Mouse (Mus musculus) spleen, postnatal 14 days (tissue): ENCODE measurements around the gene Osm.

ENCODE experiments used
- DNase-seq, 2 experiments: peaks; one replicate each; pipeline ENCODE4 v3.0.0; 2021 to 2022; ENCODE audit warnings: low spot score in 2 of 2

Gene Osm

DNA sequence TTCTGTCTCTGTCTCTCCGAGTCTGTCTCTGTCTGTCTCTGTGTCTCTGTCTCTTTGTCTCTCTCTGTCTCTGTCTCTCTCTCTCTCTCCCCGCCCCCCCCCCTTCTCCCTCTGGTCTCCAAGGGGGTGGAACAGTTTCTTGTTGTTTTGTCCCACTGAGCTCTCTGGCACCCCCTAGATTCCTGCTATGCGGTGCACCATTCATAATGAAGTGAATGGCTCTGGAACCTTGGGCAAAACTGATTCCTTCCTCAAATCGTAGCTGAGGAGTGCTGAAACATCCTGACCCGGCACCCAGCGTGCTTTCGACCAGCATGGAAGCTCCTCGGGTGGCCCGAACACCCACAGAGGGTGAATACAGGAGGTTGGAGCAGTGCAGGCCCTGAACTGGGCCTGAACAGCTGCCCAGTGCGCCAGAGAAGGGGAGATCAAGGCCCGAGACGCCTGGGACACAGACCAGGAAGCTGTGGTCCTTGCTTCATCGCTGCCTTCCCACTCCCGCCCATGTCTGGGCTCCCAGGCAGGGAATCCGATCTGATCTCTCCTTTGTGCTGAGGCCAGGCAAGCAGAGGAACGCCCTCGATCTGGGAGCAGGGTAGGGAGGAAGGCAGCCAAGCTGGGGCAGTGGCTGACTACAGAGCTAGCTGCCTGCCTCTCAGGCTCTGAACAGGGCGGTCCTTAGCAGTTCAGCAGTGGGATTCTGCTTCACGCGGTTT, 34.7 kb downstream of the Osm start:
- no peak for DNase-seq

- DNase-seq: no peak
These were observed 35.3 kb downstream of the Osm start for GRCm38 (mm10) chr11:4271544-4271943.

GRCm38 (mm10) chr11:4276411-4276861, 40.2 kb downstream of the Osm start:
- no peak for DNase-seq

DNA sequence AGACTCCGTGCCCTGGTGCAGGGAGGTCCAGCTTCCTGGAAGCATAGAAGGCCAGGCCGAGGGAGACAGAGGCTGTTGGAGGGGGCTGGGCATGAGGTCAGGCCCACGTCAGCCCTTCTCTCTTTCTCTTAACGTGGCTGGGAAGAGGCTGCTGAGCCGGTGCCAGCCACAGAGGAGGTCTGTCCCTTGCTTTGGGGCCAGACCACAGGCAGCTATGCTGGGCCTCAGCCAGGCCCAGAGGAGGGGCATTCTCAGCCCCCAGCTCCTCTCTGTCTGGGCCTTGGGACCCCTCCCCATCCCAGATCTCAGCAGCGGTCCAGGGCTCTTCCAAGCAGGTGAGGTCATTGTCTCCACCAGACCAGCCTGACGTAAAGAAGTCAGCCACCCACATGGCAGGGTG, 43.7 kb downstream of the Osm start:
- no peak for DNase-seq

DNA sequence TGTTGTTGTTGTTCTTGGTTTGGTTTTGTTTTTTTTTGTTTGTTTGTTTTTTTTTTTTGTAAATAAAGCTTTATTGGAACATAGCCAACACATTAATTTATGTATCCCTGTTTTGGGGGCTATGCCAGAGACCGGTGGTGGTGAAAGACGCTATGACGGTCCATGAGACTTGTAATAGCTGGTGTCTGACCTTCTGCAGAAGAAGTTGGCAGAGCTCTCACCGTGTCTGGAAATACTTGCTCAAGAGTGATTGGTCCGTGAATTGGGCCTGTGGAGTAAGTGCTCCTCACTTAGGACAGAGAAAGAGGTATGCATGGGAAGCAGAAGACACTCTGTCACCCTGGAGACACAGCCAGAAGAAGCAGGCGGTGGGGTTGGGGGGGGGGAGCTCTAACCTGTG, 45.6 kb downstream of the Osm start:
- no peak for DNase-seq

DNA sequence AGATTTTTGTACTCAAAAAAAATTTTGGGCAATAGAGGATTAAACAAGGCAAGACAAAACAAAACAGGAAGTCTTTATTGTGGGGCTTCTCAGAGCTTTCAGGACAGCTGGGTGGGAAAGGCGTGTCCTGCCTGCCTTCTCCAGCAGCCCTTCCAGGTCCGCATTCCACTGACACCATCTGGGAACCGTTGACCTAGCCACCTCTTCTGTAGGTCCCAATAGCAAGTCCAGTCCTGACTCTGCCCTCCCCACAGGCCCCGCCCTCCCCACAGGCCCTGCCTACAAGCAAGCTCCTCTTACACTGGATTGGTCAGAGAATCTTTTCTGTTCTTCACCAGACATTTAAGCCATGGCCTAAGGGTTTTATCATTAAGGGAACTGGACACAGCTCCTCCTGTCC, 47.4 kb downstream of the Osm start:
- DNase-seq: no peak

DNA sequence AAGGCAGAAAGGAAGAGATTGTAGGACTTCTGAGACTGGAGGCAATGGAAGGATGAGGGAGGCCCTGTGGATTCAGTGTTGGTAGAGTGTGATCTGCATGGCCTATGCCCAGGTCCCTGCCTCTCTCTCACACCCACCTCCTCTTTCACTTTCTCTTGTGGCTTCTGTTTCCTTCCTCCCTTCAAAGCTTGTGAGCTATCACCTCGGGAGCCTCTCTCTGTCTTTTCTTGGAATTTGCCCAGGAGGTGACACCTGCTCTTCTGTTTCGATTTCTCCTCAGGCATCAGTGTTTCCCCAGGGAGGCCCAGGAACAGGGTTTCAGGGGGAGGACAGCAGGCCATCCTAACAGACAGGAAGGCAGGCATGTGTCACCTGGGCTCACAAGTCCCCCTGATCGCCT, 53.1 kb downstream of the Osm start:
- DNase-seq: no peak
